In genomic region chr16:52449889-52450244, GRCm38 (mm10) we compare ENCODE assay signal across 7 mouse cellular contexts. TPM values are rescaled to one million over a fixed set of nuclear protein-coding genes. Genes with fewer than 3 reads are reported as not detected.
DNase-seq lines count a peak whose midpoint lies in the region; ATAC-seq lines count a peak whose summit lies in the region.

No protein-coding gene starts in this region.

- H3K36me3 ChIP-seq in lung, embryonic 15.5 days: no peaks in the 10 kb centered on the region
- H3K36me3 ChIP-seq in forebrain, embryonic 14.5 days (ENCODE audit: control insufficient read depth, insufficient read depth, low read length): no peaks in the 10 kb centered on the region
- no peaks in the 10 kb centered on the region for H3K36me3 ChIP-seq in liver, embryonic 13.5 days
- no peaks in the 10 kb centered on the region for H3K36me3 ChIP-seq in stomach, embryonic 15.5 days

- H3K4me2 ChIP-seq in lung, embryonic 15.5 days: peak overlapping the region; percentile 82
- H3K4me2 ChIP-seq in forebrain, embryonic 14.5 days (ENCODE audit: low read length): peak overlapping the region; percentile 79
- H3K4me2 ChIP-seq in liver, embryonic 13.5 days: peak overlapping the region; percentile 68
- peak overlapping the region; percentile 68 for H3K4me2 ChIP-seq in stomach, embryonic 15.5 days

- no peak overlapping the region for H3K9ac ChIP-seq in lung, embryonic 15.5 days
- H3K9ac ChIP-seq in forebrain, embryonic 14.5 days (ENCODE audit: low read length): peak overlapping the region; percentile 68
- H3K9ac ChIP-seq in liver, embryonic 13.5 days: peak overlapping the region; percentile 43; the same call in 1 of the 2 replicates
- H3K9ac ChIP-seq in stomach, embryonic 15.5 days: no peak overlapping the region

- no peaks in the 10 kb centered on the region for H3K27me3 ChIP-seq in lung, embryonic 15.5 days
- no peaks in the 10 kb centered on the region for H3K27me3 ChIP-seq in forebrain, embryonic 14.5 days (replicated peaks; ENCODE audit: control insufficient read depth, insufficient read depth, low read length)
- peaks cover 52% of the 10 kb centered on the region for H3K27me3 ChIP-seq in liver, embryonic 13.5 days
- H3K27me3 ChIP-seq in stomach, embryonic 15.5 days (replicated peaks): no peaks in the 10 kb centered on the region

- peak overlapping the region; percentile 59 for H3K4me3 ChIP-seq in lung, embryonic 15.5 days
- peak overlapping the region; percentile 57 for H3K4me3 ChIP-seq in forebrain, embryonic 14.5 days (ENCODE audit: low read depth, low read length)
- peak overlapping the region; percentile 60 for H3K4me3 ChIP-seq in liver, embryonic 13.5 days (replicated peaks)
- H3K4me3 ChIP-seq in stomach, embryonic 15.5 days (replicated peaks): peak overlapping the region; percentile 75

- WGBS in lung, embryonic 15.5 days: 8% methylated on average over 3 of the region's 3 CpGs
- WGBS in forebrain, embryonic 14.5 days: 0% methylated on average over 3 of the region's 3 CpGs
- WGBS in liver, embryonic 13.5 days (ENCODE audit: insufficient replicate concordance): 17% methylated on average over 3 of the region's 3 CpGs
- WGBS in stomach, embryonic 15.5 days: 7% methylated on average over 3 of the region's 3 CpGs

- ATAC-seq in lung, embryonic 15.5 days (ENCODE audit: borderline replicate concordance, extremely low read depth, low FRiP score, low TSS enrichment): no peak
- no peak for ATAC-seq in forebrain, embryonic 14.5 days
- no peak for ATAC-seq in liver, embryonic 13.5 days (ENCODE audit: low read depth)
- ATAC-seq in stomach, embryonic 15.5 days (ENCODE audit: insufficient read depth, low FRiP score, low read depth): no peak

- H3K27ac ChIP-seq in lung, embryonic 15.5 days: peak overlapping the region; percentile 79
- peak overlapping the region; percentile 78 for H3K27ac ChIP-seq in forebrain, embryonic 14.5 days (ENCODE audit: low read depth, low read length)
- H3K27ac ChIP-seq in liver, embryonic 13.5 days: 0 out of 2 replicates have a peak overlapping the region, but pooled peaks have one; percentile 47
- peak overlapping the region; percentile 78 for H3K27ac ChIP-seq in stomach, embryonic 15.5 days

- no peaks in the 10 kb centered on the region for H3K9me3 ChIP-seq in lung, embryonic 15.5 days
- no peaks in the 10 kb centered on the region for H3K9me3 ChIP-seq in forebrain, embryonic 14.5 days (replicated peaks; ENCODE audit: control insufficient read depth, low read length)
- H3K9me3 ChIP-seq in liver, embryonic 13.5 days (replicated peaks): no peaks in the 10 kb centered on the region
- no peaks in the 10 kb centered on the region for H3K9me3 ChIP-seq in stomach, embryonic 15.5 days

- DNase-seq in lung, postnatal 14 days: no peak
- DNase-seq in forebrain, embryonic 14.5 days (ENCODE audit: low spot score): peak; percentile 68
- DNase-seq in liver, embryonic 13.5 days: no peak
- DNase-seq in adrenal gland, adult 2 months: no peak
- DNase-seq in layer of hippocampus, postnatal 36 days: no peak

- H3K4me1 ChIP-seq in lung, embryonic 15.5 days: peaks cover 25% of the 10 kb centered on the region
- peaks cover 6% of the 10 kb centered on the region for H3K4me1 ChIP-seq in forebrain, embryonic 14.5 days (ENCODE audit: control insufficient read depth, insufficient read depth, low read length)
- 0 out of 2 replicates have a peak, but pooled peaks cover 4% of the 10 kb centered on the region for H3K4me1 ChIP-seq in liver, embryonic 13.5 days (replicated peaks)
- H3K4me1 ChIP-seq in stomach, embryonic 15.5 days: no peaks in the 10 kb centered on the region; the same call in 1 of the 2 replicates

RNA-seq across cellular contexts. Expression of gene Alcam, which starts 4.0 kb away (rescaled TPM):
- polyA plus RNA-seq in lung, embryonic 15.5 days (2015; fragmentation: Nextera tagmentation; extraction: Ambion mirVana): 27.8 and 31.0 TPM in 2 replicates
- polyA plus RNA-seq in forebrain, embryonic 14.5 days (2014; fragmentation: Nextera tagmentation; extraction: Ambion mirVana): 42.9 and 52.8 TPM in 2 replicates
- polyA plus RNA-seq in liver, embryonic 13.5 days (2015; fragmentation: Nextera tagmentation; extraction: Ambion mirVana): 6.6 and 7.3 TPM in 2 replicates
- polyA plus RNA-seq in stomach, embryonic 15.5 days (2015; fragmentation: Nextera tagmentation; extraction: Ambion mirVana): 43.4 and 45.4 TPM in 2 replicates
- 10 to 100 TPM; 44.1 to 61.6 TPM for total RNA-seq in adrenal gland, adult 2 months (2021)
- 4.7 and 6.2 TPM in 2 replicates for polyA plus RNA-seq in adrenal gland, adult 2 months (2012; rRNA removed)
- total RNA-seq in layer of hippocampus, postnatal 36 days (2021): 100 to 1,000 TPM; 124 TPM

Comparison
In these comparisons a context has a peak if more than half of its experiments do, and no peak if none do; other contexts are left out.
1. H3K9ac ChIP-seq: peak in forebrain, embryonic 14.5 days (single experiment) and liver, embryonic 13.5 days (single experiment); none in lung, embryonic 15.5 days (single experiment) and stomach, embryonic 15.5 days (single experiment).
2. Peak in every context shown above with its lines, with median percentiles within 50 percentile points of each other: H3K27ac ChIP-seq, H3K4me2 ChIP-seq and H3K4me3 ChIP-seq.